Comparison of ENCODE assay signal across 8 mouse cellular contexts in genomic region chr4:82513426-82513750, GRCm38 (mm10).
DNase-seq lines count a peak whose midpoint lies in the region; ATAC-seq and TF ChIP-seq lines count a peak whose summit lies in the region.

No protein-coding gene starts in this region.

- H3K4me2 ChIP-seq in lung, postnatal 0 days (replicated peaks; ENCODE audit: low read depth, low read length), result peak overlapping the region; percentile 87
- H3K4me2 ChIP-seq in limb, embryonic 13.5 days (replicated peaks), result peak overlapping the region; percentile 82

- no peak for TF ChIP-seq CTCF in cerebellum, adult 2 months (IDR thresholded peaks at IDR 0.05; ENCODE audit: borderline replicate concordance, insufficient read depth, low read depth, low read length)
- TF ChIP-seq CTCF in lung, postnatal 0 days (IDR thresholded peaks at IDR 0.05), result no peak
- TF ChIP-seq CTCF in small intestine, adult 2 months (IDR thresholded peaks at IDR 0.05; ENCODE audit: extremely low read depth, insufficient read length, insufficient replicate concordance, low read depth, low read length), result no peak

- TF ChIP-seq EP300 in lung, postnatal 0 days (IDR thresholded peaks at IDR 0.05), result no peak

- peak overlapping the region; percentile 91 for H3K27ac ChIP-seq in cerebellum, adult 2 months (ENCODE audit: insufficient read depth, low read length)
- H3K27ac ChIP-seq in lung, postnatal 0 days (ENCODE audit: low read length), result peak overlapping the region; percentile 89
- H3K27ac ChIP-seq in limb, embryonic 13.5 days, result peak overlapping the region; percentile 94; the same call in 1 of the 2 replicates
- no peak overlapping the region for H3K27ac ChIP-seq in small intestine, adult 2 months (ENCODE audit: insufficient read depth, low read depth, low read length)

- peaks cover 9% of the 10 kb centered on the region; the same call in 1 of the 2 replicates for H3K4me1 ChIP-seq in cerebellum, adult 2 months (ENCODE audit: control insufficient read depth, insufficient read depth, low read length)
- peaks cover 14% of the 10 kb centered on the region; the same call in 1 of the 2 replicates for H3K4me1 ChIP-seq in lung, postnatal 0 days (ENCODE audit: insufficient read depth, low read depth, low read length)
- H3K4me1 ChIP-seq in limb, embryonic 13.5 days, result peaks cover 43% of the 10 kb centered on the region
- peaks cover 2% of the 10 kb centered on the region; the same call in 1 of the 2 replicates for H3K4me1 ChIP-seq in small intestine, adult 2 months (ENCODE audit: control insufficient read depth, insufficient read depth, insufficient read length, low read length)

- peak overlapping the region; percentile 85 for H3K4me3 ChIP-seq in cerebellum, adult 2 months (replicated peaks; ENCODE audit: insufficient read depth, low read depth, low read length)
- H3K4me3 ChIP-seq in lung, postnatal 0 days (ENCODE audit: low read depth, low read length), result peak overlapping the region; percentile 59
- peak overlapping the region; percentile 49 for H3K4me3 ChIP-seq in limb, embryonic 13.5 days
- peak overlapping the region; percentile 61 for H3K4me3 ChIP-seq in small intestine, adult 2 months (ENCODE audit: low read depth, low read length)

- no peak for TF ChIP-seq POLR2A in cerebellum, adult 2 months (IDR thresholded peaks at IDR 0.05; ENCODE audit: borderline replicate concordance, insufficient read depth, low read length)
- no peak; the same call in 1 of the 2 replicates for TF ChIP-seq POLR2A in small intestine, adult 2 months (IDR thresholded peaks at IDR 0.05; ENCODE audit: low read depth, low read length)

- no peaks in the 10 kb centered on the region for H3K36me3 ChIP-seq in lung, postnatal 0 days (ENCODE audit: insufficient read depth, low read length)
- H3K36me3 ChIP-seq in limb, embryonic 13.5 days, result no peaks in the 10 kb centered on the region
- H3K36me3 ChIP-seq in small intestine, adult 2 months (ENCODE audit: control insufficient read depth, insufficient read depth, low read length), result no peaks in the 10 kb centered on the region

- WGBS in cerebellum, adult 2 months, result 1% methylated on average over 14 of the region's 14 CpGs
- under 1% methylated on average over 14 of the region's 14 CpGs for WGBS in lung, postnatal 0 days
- WGBS in limb, embryonic 13.5 days, result 2% methylated on average over 14 of the region's 14 CpGs
- WGBS in small intestine, adult 2 months, result 1% methylated on average over 14 of the region's 14 CpGs

- 0 out of 2 replicates have a peak overlapping the region, but pooled peaks have one; percentile 12 for H3K9ac ChIP-seq in lung, postnatal 0 days (replicated peaks; ENCODE audit: low read depth)
- H3K9ac ChIP-seq in limb, embryonic 13.5 days, result peak overlapping the region; percentile 69

- ATAC-seq in lung, postnatal 0 days, result no peak
- ATAC-seq in limb, embryonic 13.5 days (ENCODE audit: low FRiP score, low read depth), result no peak; the same call in 1 of the 2 replicates
- ATAC-seq in inflammation-experienced regulatory T-cells, adult 6 months, result no peak
- ATAC-seq in granulocyte monocyte progenitor cell, adult 5-6 weeks (replicated peaks; ENCODE audit: poor library complexity, severe bottlenecking), result no peak

- H3K27me3 ChIP-seq in cerebellum, adult 2 months (ENCODE audit: control insufficient read depth, insufficient read depth, low read length), result no peaks in the 10 kb centered on the region
- H3K27me3 ChIP-seq in lung, postnatal 0 days (replicated peaks; ENCODE audit: insufficient read depth, low read length), result no peaks in the 10 kb centered on the region
- H3K27me3 ChIP-seq in limb, embryonic 13.5 days, result no peaks in the 10 kb centered on the region
- H3K27me3 ChIP-seq in small intestine, adult 2 months (ENCODE audit: control insufficient read depth, insufficient read depth, low read length), result no peaks in the 10 kb centered on the region

- no peak for DNase-seq in cerebellum, adult 2 months
- DNase-seq in cerebellum, postnatal 25 days, result no peak
- no peak for DNase-seq in lung, postnatal 0 days (ENCODE audit: low spot score)
- DNase-seq in lung, postnatal 36 days, result no peak

- H3K9me3 ChIP-seq in lung, postnatal 0 days (ENCODE audit: low read length), result no peaks in the 10 kb centered on the region
- no peaks in the 10 kb centered on the region for H3K9me3 ChIP-seq in limb, embryonic 13.5 days
